Mouse (Mus musculus) thymus, adult 2 months (tissue): Measurements from ENCODE around the gene Dctpp1. TPM values are rescaled to one million over a fixed set of nuclear protein-coding genes. Genes with fewer than 3 reads are reported as not detected.
"Not testable (repeated sequence)": the region's sequence is repeated elsewhere in the genome, so short reads cannot be mapped to it uniquely, and the experiment has no call there.

ENCODE experiments used
- DNase-seq: peaks from one replicate; pipeline ENCODE4 v3.0.0; 2021
- H3K27ac ChIP-seq: fragments of 200-500 bp; 2 replicates; pipeline ENCODE4 v1.5.1; 2012; ENCODE audit warnings: low read length, control low read depth; ENCODE audit not compliant: control insufficient read depth, insufficient read depth
- H3K27me3 ChIP-seq: fragments of 200-500 bp; 2 replicates; pipeline ENCODE4 v1.6.1; 2012; ENCODE audit warnings: mild to moderate bottlenecking, low read length, moderate library complexity, mixed read lengths; ENCODE audit not compliant: control insufficient read depth, insufficient read depth
- H3K36me3 ChIP-seq: fragments of 200-500 bp; 2 replicates; pipeline ENCODE4 v1.6.1; 2012; ENCODE audit warnings: mild to moderate bottlenecking, low read length, moderate library complexity; ENCODE audit not compliant: control insufficient read depth, insufficient read depth
- H3K4me1 ChIP-seq: fragments of 200-500 bp; replicated peaks from 2 replicates; pipeline ENCODE4 v1.6.1; 2012; ENCODE audit warnings: low read length; ENCODE audit not compliant: control insufficient read depth, insufficient read depth
- H3K4me3 ChIP-seq: fragments of 200-500 bp; 2 replicates; pipeline ENCODE4 v1.5.1; 2012; ENCODE audit warnings: mild to moderate bottlenecking, low read length, control low read depth, moderate library complexity; ENCODE audit not compliant: control insufficient read depth, insufficient read depth
- CTCF ChIP-seq: fragments of 200-500 bp; IDR thresholded peaks from 2 replicates; pipeline ENCODE4 v1.5.1; 2012; ENCODE audit warnings: mild to moderate bottlenecking, control low read depth, low read length, moderate library complexity, borderline replicate concordance; ENCODE audit not compliant: control insufficient read depth, poor library complexity, insufficient read depth; ENCODE audit errors: extremely low read depth
- POLR2A ChIP-seq: fragments of 200-500 bp; IDR thresholded peaks from 2 replicates; pipeline ENCODE4 v1.6.1; 2012; ENCODE audit warnings: mild to moderate bottlenecking, low read length, control low read depth, moderate library complexity; ENCODE audit not compliant: control insufficient read depth, poor library complexity, insufficient read depth; ENCODE audit errors: extremely low read depth
- WGBS: fragments of 180-500 bp; shearing (Covaris S2); methylation state at CpG from one replicate; pipeline ENCODE4 v1.1.7; 2018; 5-methylcytosine and 5-hydroxymethylcytosine counted together
- polyA plus RNA-seq: library from polyadenylated mRNA; depleted of rRNA; stranded (reverse); fragments of >200 nt; gene quantifications from 2 replicates; pipeline ENCODE4 v1.2.3, GENCODE M21; 2012

The Dctpp1 gene
- polyA plus RNA-seq, 1 experiment, result 122 TPM

DNA sequence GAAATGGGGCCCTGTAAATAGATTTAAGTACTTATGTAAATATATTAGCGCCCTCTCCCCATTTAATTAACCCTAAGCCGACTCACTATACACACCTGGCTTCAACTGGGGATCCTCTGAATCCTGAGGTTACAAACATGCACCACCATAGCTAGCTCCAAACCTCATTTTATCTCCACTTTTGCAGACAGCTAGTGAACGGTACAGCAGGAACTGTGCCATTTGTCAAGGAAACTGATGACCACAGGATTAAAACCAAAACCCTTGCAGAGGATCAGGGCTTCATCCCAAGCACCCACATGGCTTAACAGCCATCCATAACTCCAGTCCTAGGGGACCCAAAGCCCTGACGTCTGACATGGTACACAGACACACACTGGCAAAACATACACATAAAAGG, 5.5 kb downstream of the Dctpp1 start:
- Histone ChIP-seq H3K4me3 (no peak overlapping the region), H3K27ac (no peak overlapping the region), H3K4me1 (peaks cover 7% of the 10 kb centered on the region), H3K36me3 (no peaks in the 10 kb centered on the region), H3K27me3 (no peaks in the 10 kb centered on the region)
- TF ChIP-seq POLR2A (no peak), CTCF (no peak)
- DNase-seq, result no peak
- WGBS, result 18% methylated on average over 4 of the region's 4 CpGs

DNA sequence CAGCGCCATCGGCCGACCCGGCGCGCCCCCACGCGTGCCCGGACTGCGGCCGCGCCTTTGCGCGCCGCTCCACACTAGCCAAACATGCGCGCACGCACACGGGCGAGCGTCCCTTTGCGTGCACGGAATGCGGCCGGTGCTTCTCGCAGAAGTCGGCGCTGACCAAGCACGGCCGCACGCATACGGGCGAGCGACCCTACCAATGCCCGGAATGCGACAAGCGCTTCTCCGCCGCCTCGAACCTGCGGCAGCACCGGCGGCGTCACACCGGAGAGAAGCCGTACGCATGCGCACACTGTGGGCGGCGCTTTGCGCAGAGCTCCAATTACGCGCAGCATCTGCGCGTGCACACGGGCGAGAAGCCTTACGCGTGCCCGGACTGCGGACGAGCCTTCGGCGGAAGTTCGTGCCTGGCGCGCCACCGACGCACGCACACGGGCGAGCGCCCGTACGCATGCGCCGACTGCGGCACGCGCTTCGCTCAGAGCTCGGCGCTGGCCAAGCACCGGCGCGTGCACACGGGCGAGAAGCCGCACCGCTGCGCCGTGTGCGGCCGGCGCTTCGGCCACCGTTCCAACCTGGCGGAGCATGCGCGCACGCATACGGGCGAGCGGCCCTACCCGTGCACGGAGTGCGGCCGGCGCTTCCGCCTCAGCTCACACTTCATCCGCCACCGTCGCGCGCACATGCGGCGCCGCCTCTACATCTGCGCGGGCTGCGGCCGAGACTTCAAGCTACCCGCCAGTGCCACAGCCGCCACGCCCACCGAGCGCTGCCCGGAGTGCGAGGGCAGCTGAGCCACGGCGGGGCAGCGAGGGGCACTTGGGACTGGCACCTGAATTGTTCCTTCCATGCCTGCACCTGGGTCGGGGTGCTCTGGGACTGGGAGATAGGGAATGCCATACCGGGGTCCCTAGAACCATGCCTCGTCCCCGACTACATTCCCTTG, 6.4 kb downstream of the Dctpp1 start:
- Histone ChIP-seq H3K4me3 (peak overlapping the region; percentile 71), H3K27me3 (no peaks in the 10 kb centered on the region), H3K27ac (0 out of 2 replicates have a peak overlapping the region, but pooled peaks have one; percentile 28), H3K36me3 (no peaks in the 10 kb centered on the region), H3K4me1 (peaks cover 7% of the 10 kb centered on the region)
- TF ChIP-seq POLR2A (peak; percentile 58), CTCF (peak; percentile 39; the same call in 1 of the 2 replicates)
- peak; percentile 95 for DNase-seq
- under 1% methylated on average over 135 of the region's 136 CpGs for WGBS

DNA sequence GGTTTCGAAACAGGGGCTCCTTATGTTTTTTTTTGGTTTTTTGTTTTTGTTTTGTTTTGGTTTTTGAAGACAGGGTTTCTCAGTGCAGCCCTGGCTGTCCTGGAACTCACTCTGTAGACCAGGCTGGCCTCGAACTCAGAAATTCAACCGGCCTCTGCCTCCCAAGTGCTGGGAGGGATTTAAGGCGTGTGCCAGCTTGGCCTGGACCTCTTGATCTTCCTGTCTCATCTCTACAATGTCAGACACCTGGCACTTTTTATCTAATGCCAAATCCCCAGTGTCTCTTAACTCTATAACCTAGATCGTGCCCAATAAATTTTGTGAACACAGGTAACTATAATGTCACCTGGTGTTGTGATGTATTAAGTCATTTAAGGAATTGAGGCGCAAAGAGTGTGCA, 7.2 kb downstream of the Dctpp1 start:
- WGBS, result 77% methylated on average over 6 of the region's 6 CpGs
- no peak for DNase-seq
- H3K4me1 ChIP-seq, result peaks cover 7% of the 10 kb centered on the region
- H3K27ac ChIP-seq, result no peak overlapping the region
- TF ChIP-seq CTCF (no peak), POLR2A (no peak)
- no peaks in the 10 kb centered on the region for H3K36me3 ChIP-seq
- no peaks in the 10 kb centered on the region for H3K27me3 ChIP-seq
- peak overlapping the region; percentile 64 for H3K4me3 ChIP-seq

DNA sequence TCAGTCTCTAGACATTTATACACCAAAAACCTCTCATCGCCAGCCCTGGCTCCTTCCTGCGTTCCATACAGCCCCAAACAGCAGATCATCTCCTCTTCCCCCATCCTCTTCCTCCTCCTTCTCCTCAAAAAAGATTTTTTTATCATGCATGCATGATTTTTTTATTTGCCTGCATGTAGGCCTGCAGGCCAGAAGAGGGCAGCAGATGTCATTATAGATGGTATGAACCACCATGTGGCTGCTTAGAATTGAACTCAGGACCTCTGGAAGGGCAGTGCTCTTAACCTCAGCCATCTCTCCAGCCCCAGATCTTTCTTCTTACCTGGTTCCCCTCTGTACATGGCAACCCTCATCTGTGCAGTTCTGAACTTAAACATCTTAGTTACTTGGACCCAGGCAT, 8.1 kb downstream of the Dctpp1 start:
- peak; percentile 58 for DNase-seq
- 80% methylated on average over 2 of the region's 2 CpGs for WGBS

DNA sequence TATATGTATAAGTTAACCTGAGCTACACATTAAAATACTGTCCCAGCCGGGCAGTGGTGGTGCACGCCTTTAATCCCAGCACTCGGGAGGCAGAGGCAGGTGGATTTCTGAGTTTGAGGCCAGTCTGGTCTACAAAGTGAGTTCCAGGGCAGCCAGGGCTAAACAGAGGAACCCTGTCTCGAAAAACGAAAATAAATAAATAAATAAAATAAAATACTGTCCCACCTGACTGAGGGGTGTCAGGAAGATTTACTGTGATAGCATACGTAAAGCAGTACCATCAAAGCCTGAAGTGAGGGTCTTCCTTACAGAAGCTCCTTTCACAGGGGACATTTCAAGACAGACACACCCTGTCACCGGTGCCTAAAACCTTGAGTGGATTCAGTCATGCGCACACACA, 10.0 kb downstream of the Dctpp1 start:
- not testable (repeated sequence) for H3K27me3 ChIP-seq, H3K36me3 ChIP-seq, H3K4me1 ChIP-seq, H3K27ac ChIP-seq, H3K4me3 ChIP-seq, DNase-seq
- 98% methylated on average over 8 of the region's 8 CpGs for WGBS

More for the DNA sequence above, 8.1 kb downstream of the Dctpp1 start:
- no peak overlapping the region for H3K27ac ChIP-seq
- TF ChIP-seq POLR2A (no peak), CTCF (no peak)
- peaks cover 7% of the 10 kb centered on the region for H3K4me1 ChIP-seq
- no peaks in the 10 kb centered on the region for H3K27me3 ChIP-seq
- no peaks in the 10 kb centered on the region for H3K36me3 ChIP-seq
- H3K4me3 ChIP-seq, result no peak overlapping the region

DNA sequence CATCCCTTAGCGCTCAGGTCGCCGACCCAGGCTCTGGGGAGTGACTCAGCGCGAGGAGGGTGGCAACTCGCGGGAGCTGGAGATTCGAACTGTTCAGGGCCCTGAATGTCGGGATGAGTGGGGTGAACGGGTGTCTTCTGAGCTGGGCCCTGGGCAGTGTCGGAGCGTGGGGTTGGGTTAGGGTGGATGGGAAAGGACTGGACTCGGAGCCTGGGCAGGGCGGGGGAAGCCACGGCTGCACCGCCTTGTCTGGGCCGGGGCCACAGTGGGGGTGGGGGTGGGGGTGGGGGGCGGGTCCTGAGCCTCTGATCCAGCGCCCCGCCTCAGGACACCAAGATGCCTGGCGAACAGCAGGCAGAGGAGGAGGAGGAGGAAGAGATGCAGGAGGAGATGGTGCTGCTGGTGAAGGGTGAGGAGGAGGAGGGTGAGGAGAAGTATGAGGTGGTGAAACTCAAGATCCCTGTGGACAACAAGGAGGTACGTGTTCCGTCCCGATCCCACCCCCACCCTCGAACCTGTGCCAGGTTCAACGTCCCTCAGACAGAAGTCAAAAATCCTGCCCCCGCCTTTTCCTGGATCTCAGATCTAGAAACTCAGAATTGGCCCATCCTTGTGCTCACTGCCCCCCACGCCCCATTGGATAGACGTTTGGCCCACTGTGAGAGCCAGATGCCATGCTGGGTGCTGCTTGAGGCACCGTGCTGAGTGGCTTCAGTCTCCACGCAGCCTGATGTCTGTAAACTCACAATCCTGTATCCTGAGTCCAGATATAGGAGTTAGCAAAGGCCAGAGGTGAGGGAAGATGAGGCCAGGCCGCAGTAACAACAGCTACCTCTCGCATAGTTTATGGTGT, 15.6 kb downstream of the Dctpp1 start:
- DNase-seq, result no peak
- Histone ChIP-seq H3K27ac (no peak overlapping the region), H3K4me1 (peaks cover 13% of the 10 kb centered on the region), H3K4me3 (peak overlapping the region; percentile 81), H3K27me3 (no peaks in the 10 kb centered on the region), H3K36me3 (no peaks in the 10 kb centered on the region)
- TF ChIP-seq POLR2A (no peak; the same call in 1 of the 2 replicates), CTCF (no peak)
- WGBS, result 14% methylated on average over 32 of the region's 33 CpGs
